Mouse (Mus musculus) retina, adult 2 months (tissue): ENCODE data around the gene Cdh13.

Experiments
- DNase-seq: peaks from one replicate; pipeline ENCODE4 v3.0.0-alpha.2; 2012; ENCODE audit warnings: low read depth, low spot score

The Cdh13 gene

DNA sequence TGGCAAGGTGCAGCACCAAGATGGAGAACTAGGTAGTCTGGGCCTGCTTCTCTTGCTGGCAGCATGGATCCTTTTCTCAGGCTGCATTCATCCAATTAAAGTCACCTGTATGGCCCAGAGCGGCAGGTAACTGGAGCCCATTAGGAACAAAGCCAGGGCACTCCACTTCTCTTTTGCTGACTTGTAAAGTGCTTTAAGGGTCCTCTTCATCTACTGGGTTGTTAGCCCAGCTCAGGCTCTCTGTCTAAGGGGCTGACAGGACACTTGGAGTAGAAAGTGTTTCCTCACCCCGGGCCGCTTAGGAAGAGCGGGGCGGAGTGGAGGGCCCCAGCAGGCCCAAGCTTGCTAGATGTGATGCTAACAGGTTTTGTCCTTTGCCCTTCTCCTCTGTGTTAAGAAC, 12.9 kb downstream of the Cdh13 start:
- DNase-seq: no peak

- DNase-seq: no peak
Observed at GRCm38 (mm10) chr8:118306957-118307356, 23.4 kb downstream of the Cdh13 start.

DNA sequence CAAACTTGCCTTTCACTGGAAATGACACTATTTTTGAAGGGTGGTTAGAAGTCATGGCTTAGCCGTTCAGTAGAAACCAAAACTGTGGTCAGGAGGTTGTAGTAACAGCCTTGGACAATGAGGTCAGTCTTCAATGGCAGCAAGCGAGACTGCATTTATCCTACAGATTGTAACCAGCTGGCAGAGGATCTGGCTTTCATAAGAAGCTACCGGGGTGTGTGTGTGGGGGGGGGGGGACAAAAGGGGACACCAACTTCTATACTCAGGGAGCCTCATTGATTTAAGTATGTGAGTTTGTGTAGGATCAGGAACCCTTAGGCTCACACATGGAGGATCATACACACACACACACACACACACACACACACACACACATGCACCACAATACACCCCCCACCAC, 25.6 kb downstream of the Cdh13 start:
- no peak for DNase-seq

GRCm38 (mm10) chr8:118313426-118314187, 30.1 kb downstream of the Cdh13 start:
- DNase-seq: no peak

- no peak for DNase-seq
Observed at GRCm38 (mm10) chr8:118314188-118314563, 30.6 kb downstream of the Cdh13 start.

- no peak for DNase-seq
Observed at GRCm38 (mm10) chr8:118314932-118315331, 31.4 kb downstream of the Cdh13 start.

GRCm38 (mm10) chr8:118316440-118316839, 32.9 kb downstream of the Cdh13 start:
- DNase-seq: no peak

GRCm38 (mm10) chr8:118320566-118320965, 37.0 kb downstream of the Cdh13 start:
- DNase-seq: no peak

GRCm38 (mm10) chr8:118323421-118323820, 39.9 kb downstream of the Cdh13 start:
- DNase-seq: no peak

DNA sequence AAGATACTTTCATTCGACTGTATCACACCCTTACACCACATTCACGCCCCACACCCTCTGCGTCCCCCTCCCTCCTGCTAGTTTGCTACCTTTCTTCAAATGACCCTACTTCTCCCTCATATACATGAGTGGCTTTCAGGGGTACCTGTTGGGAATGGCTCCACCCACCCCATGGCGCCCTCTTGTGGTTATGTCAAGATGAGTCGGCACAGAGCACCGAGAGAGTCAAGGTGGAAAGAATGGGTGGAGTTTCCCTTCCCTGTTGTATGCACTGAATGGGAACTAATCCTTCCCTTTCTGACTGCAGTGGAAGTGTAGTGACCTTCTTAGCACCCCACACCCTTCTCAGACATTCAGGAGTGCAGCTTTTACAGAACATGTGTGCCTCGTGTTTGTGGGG, 51.4 kb downstream of the Cdh13 start:
- DNase-seq: no peak

- DNase-seq: no peak
Observed at GRCm38 (mm10) chr8:118339711-118340110, 56.2 kb downstream of the Cdh13 start.

- DNase-seq: no peak
Observed at GRCm38 (mm10) chr8:118343267-118343666, 59.7 kb downstream of the Cdh13 start.

GRCm38 (mm10) chr8:118348710-118349489, 65.4 kb downstream of the Cdh13 start:
- no peak for DNase-seq

GRCm38 (mm10) chr8:118350136-118350535, 66.6 kb downstream of the Cdh13 start:
- no peak for DNase-seq

DNA sequence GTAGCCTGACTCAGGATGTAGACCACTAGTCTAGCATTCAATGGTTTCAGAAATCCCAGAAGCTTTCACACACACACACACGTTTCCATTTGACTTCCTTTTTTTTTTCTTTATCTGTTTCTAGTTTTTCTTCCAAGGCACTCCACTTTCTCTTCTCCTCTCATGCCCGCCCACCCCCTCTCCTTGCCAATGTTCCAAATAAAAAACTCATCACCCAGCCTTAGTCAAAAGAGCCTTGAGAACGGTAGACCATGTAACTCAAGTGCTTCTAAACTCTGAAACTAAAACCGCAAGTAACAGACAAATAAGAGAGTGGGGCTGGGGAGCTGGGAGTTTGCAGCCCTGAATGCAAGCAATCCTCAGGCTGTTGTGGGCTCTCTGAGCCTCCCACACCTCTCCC, 69.5 kb downstream of the Cdh13 start:
- no peak for DNase-seq

DNA sequence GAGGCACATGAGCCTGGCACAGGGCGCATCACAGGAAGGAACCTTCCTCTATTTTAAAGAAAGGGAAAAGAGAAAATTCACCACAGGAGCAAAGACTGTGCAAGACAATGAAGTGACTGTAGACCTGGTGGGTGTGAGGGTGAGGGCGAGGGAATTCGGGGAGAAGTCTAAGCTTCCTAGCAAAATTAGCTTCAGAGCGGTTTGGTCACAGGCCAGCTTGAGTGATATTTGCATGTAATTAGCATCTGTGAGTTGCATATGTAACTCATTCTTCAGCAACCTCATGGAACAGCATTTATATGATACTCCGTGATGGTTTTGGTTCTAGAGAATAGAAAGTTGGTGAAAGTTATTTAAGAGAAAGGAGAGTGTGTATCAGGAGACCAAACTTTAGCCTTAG, 73.5 kb downstream of the Cdh13 start:
- DNase-seq: no peak

GRCm38 (mm10) chr8:118357596-118357995, 74.1 kb downstream of the Cdh13 start:
- no peak for DNase-seq

GRCm38 (mm10) chr8:118363781-118364180, 80.2 kb downstream of the Cdh13 start:
- DNase-seq: no peak

GRCm38 (mm10) chr8:118373092-118373491, 89.6 kb downstream of the Cdh13 start:
- no peak for DNase-seq

GRCm38 (mm10) chr8:118374738-118375137, 91.2 kb downstream of the Cdh13 start:
- DNase-seq: no peak

GRCm38 (mm10) chr8:118376791-118377190, 93.3 kb downstream of the Cdh13 start:
- DNase-seq: no peak

- no peak for DNase-seq
Observed at GRCm38 (mm10) chr8:118378985-118379384, 95.5 kb downstream of the Cdh13 start.

DNA sequence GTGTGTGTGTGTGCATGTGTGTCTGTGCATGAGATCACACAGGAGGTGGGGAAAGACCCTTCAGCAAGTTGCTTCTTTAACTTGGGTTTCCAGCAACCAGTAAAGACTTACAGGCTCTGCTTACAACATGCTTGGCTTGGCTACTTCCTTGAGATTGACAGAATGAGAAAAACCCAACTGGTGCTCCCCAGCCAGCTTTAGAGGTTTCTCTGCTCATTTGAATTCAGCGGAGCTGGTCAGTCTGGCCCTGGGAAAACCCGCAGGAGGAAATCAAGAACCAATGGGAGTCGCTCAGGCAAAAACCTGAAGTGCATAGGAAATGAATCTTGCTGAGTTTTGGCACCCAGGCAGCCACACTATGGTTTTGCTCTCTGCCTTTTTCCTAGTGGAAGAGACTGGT, 96.1 kb downstream of the Cdh13 start:
- no peak for DNase-seq
